Mouse (Mus musculus): ENCODE measurements around the gene Ptcd2.

Ptcd2 gene

DNA sequence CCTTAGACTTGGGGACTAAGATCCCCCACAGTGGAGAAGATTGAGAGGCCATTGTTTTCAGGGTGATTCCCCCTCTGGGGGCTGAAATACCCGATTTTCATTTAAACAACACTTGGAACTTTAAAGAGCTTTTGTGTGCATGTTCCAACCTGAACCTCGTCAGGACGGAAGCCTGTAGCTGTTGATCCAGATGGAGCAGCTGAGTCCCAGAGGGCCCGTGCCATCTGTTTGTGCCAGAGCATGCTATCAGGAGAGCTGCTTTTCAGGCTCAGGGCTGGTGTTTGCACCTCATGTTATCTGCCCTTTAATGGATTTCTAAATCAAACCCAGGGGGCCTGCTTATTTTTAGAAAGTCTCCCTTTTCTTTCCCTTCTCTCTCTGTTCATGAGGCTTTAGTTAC lies 19.4 kb upstream of the Ptcd2 start:
- in situ Hi-C loops (cut with MboI; ENCODE audit: low pct_unique_long_range_greater_than_20kb in 1 of 2, low sequenced_read_pairs in 2 of 2, unreplicated experiment in 1 of 2) = loop anchor here in 1 of 2 experiments (25.0 kb wide), 1 partner anchor 473 kb away; no protein-coding TSS in a partner anchor

GRCm38 (mm10) chr13:99358921-99359320 lies 14.4 kb upstream of the Ptcd2 start:
- in situ Hi-C loops (cut with MboI; ENCODE audit: low pct_unique_long_range_greater_than_20kb in 1 of 2, low sequenced_read_pairs in 2 of 2, unreplicated experiment in 1 of 2) = loop anchor here in 1 of 2 experiments (25.0 kb wide), 1 partner anchor 478 kb away; no protein-coding TSS in a partner anchor

GRCm38 (mm10) chr13:99356428-99357265 lies 12.1 kb upstream of the Ptcd2 start:
- in situ Hi-C loops (cut with MboI; ENCODE audit: low pct_unique_long_range_greater_than_20kb in 1 of 2, low sequenced_read_pairs in 2 of 2, unreplicated experiment in 1 of 2) = loop anchor here in 1 of 2 experiments (25.0 kb wide), 1 partner anchor 481 kb away; no protein-coding TSS in a partner anchor

- in situ Hi-C loops (cut with MboI; ENCODE audit: low pct_unique_long_range_greater_than_20kb in 1 of 2, low sequenced_read_pairs in 2 of 2, unreplicated experiment in 1 of 2) = loop anchor here in 1 of 2 experiments (25.0 kb wide), 1 partner anchor 481 kb away; no protein-coding TSS in a partner anchor
These were observed 11.4 kb upstream of the Ptcd2 start for GRCm38 (mm10) chr13:99355861-99356260.

GRCm38 (mm10) chr13:99355072-99355471 lies 10.6 kb upstream of the Ptcd2 start:
- in situ Hi-C loops (cut with MboI; ENCODE audit: low pct_unique_long_range_greater_than_20kb in 1 of 2, low sequenced_read_pairs in 2 of 2, unreplicated experiment in 1 of 2) = loop anchor here in 1 of 2 experiments (25.0 kb wide), 1 partner anchor 482 kb away; no protein-coding TSS in a partner anchor

- in situ Hi-C loops (cut with MboI; ENCODE audit: low pct_unique_long_range_greater_than_20kb in 1 of 2, low sequenced_read_pairs in 2 of 2, unreplicated experiment in 1 of 2) = loop anchor here in 1 of 2 experiments (25.0 kb wide), 1 partner anchor 484 kb away; no protein-coding TSS in a partner anchor
These were observed 9.0 kb upstream of the Ptcd2 start for GRCm38 (mm10) chr13:99353490-99353851.

GRCm38 (mm10) chr13:99352758-99353489 lies 8.4 kb upstream of the Ptcd2 start:
- in situ Hi-C loops (cut with MboI; ENCODE audit: low pct_unique_long_range_greater_than_20kb in 1 of 2, low sequenced_read_pairs in 2 of 2, unreplicated experiment in 1 of 2) = loop anchor here in 1 of 2 experiments (25.0 kb wide), 1 partner anchor 484 kb away; no protein-coding TSS in a partner anchor

- in situ Hi-C loops (cut with MboI; ENCODE audit: low pct_unique_long_range_greater_than_20kb in 1 of 2, low sequenced_read_pairs in 2 of 2, unreplicated experiment in 1 of 2) = loop anchor here in 1 of 2 experiments (25.0 kb wide), 1 partner anchor 486 kb away; no protein-coding TSS in a partner anchor
These were observed 7.1 kb upstream of the Ptcd2 start for GRCm38 (mm10) chr13:99351596-99351995.

DNA sequence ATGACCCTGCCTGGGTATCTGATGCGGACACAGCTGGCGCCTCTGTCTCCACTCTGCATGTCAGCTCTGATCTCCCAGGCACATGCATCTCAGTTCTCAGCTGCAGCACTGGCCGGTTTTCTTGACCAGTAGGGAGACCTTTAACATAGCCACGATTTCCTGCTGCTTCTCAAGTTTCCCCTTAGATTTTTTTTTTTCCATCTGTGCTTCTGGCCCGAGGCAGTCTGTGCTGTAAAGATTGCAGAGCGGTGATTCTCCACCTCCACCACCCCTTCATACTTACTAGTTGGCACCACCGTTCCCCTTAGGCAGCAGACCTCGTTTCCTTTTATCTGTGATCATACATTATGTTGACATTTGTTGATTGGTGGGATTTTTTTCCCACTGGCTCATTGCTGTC lies 6.7 kb upstream of the Ptcd2 start:
- in situ Hi-C loops (cut with MboI; ENCODE audit: low pct_unique_long_range_greater_than_20kb in 1 of 2, low sequenced_read_pairs in 2 of 2, unreplicated experiment in 1 of 2) = loop anchor here in 1 of 2 experiments (25.0 kb wide), 1 partner anchor 486 kb away; no protein-coding TSS in a partner anchor

DNA sequence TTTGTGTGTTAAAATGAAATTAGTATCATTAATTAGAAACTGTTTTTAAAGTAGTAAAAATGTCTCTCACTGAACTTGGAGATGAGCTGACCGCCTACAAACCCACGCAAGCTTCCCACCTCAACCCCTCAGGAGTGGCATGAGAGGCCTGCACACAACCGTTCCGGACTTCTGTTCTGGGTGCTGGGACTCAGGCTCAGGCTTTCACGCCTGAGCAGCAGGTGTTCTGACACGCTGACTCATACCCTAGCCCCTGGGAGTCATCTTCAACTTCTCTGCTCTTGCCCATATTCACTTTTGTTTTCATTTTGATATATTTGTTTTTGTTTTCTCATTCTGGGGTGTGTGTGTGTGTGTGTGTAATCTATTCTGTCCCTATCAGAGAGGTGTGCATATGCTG lies 5.5 kb upstream of the Ptcd2 start:
- in situ Hi-C loops (cut with MboI; ENCODE audit: low pct_unique_long_range_greater_than_20kb in 1 of 2, low sequenced_read_pairs in 2 of 2, unreplicated experiment in 1 of 2) = loop anchor here in 1 of 2 experiments (25.0 kb wide), 1 partner anchor 487 kb away; no protein-coding TSS in a partner anchor

DNA sequence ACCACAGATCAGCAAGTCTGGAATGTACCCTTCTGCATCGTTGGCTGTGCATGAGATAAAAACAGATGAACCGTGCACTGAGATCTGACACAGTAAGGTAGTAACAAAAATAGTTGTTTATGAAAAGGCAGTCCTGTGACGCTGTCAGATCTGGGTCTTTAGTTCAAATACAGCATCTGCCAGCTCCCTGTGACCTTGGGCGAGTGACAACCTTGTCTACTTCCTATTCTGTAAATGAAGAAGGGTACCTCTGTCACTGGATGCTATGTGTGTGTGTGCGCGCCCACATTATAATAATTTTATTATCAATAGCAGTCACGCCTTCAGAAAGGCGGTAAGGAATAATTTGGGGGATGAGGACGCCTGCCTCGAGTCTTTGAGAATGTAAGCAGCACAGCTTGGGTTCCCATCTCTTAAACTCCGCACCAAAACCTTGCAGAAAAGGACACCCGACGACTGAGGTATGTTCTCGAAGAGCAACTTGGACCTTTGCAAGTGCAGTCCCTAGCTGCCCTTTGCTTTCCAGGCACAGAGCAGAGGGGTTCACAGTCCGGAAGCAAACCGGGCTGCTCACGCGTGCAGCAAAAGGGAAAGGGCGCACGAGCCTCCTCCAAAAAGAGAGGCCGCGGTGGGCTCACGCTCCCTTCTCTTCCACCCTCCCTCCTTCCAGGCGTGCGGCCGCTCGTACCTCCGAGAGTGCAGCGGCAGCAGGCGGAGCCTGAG lies 468 bp downstream of the Ptcd2 start:
- in situ Hi-C loops (cut with MboI; ENCODE audit: low pct_unique_long_range_greater_than_20kb in 1 of 2, low sequenced_read_pairs in 2 of 2, unreplicated experiment in 1 of 2) = no loop called here

DNA sequence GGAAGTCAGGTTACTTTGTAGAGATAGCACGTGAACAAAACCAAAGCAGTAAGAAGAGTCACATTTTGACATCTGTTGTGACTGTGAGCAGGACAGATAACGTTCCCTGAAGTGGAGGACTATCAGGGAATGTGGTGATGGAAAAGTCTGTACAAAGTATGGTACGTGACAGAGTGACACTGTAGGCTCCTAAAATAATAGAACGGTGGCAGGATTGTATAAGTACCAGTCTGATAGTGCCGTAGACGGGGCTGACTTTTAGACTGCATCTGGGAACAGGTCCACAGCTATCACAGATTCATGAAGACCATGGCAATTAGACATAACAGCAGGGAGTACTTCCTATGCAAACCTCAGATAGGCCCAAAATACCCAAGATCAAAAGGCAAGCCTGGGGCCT lies 3.0 kb downstream of the Ptcd2 start:
- in situ Hi-C loops (cut with MboI; ENCODE audit: low pct_unique_long_range_greater_than_20kb in 1 of 2, low sequenced_read_pairs in 2 of 2, unreplicated experiment in 1 of 2) = no loop called here

- in situ Hi-C loops (cut with MboI; ENCODE audit: low pct_unique_long_range_greater_than_20kb in 1 of 2, low sequenced_read_pairs in 2 of 2, unreplicated experiment in 1 of 2) = no loop called here
These were observed 7.0 kb downstream of the Ptcd2 start for GRCm38 (mm10) chr13:99337510-99337909.

GRCm38 (mm10) chr13:99331255-99331654 lies 13.2 kb downstream of the Ptcd2 start:
- in situ Hi-C loops (cut with MboI; ENCODE audit: low pct_unique_long_range_greater_than_20kb in 1 of 2, low sequenced_read_pairs in 2 of 2, unreplicated experiment in 1 of 2) = no loop called here

DNA sequence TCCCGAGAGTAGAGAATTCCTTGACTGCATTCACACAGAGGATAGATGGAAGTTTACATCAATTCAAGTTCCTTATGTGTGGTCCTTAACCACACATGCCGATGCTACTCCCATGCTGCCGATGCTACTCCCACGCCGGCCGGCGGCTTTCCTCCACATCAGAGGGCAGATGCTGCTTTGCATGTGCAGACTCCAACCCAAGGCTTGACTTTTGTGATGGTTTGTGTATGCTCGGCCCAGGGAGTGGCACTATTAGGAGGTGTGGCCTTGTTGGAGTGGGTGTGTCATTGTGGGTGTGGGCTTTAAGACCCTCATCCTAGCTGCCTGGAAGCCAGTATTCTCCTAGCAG lies 20.2 kb downstream of the Ptcd2 start:
- in situ Hi-C loops (cut with MboI; ENCODE audit: low pct_unique_long_range_greater_than_20kb in 1 of 2, low sequenced_read_pairs in 2 of 2, unreplicated experiment in 1 of 2) = loop anchor here in 1 of 2 experiments (25.0 kb wide), 1 partner anchor 487 kb away; no protein-coding TSS in a partner anchor

DNA sequence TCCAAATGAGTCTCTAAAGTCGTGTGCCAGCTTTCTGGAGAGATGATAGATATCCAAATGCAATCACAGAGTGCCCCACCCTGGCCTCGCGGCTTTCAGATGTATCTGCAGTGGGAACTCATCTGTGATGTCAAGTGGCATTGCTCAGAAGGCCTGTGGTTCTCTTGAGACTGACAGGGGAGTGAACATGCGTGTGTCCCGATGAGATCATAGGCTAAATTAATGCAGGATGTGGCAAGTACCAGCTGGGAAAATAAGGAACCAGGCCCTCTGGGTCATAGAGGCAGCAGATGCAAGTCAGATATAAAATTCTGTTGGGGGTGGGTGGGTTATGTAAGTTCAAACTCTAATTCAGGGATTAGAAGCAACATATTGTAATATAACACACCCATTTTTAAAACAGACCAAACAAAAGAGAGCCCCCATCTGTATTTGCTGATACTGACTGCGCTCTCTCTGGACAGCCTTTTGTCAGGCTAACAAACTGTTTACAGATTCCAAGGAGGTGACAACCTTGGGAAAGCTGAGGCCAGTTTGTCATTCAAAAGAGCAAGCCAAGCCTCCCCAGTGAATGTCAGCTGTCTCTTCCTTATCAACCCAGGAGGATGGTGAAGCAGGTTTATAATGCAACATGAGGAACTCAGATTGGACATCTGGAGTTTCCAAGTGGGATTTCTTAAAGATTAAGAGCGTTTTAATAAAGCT lies 20.7 kb downstream of the Ptcd2 start:
- in situ Hi-C loops (cut with MboI; ENCODE audit: low pct_unique_long_range_greater_than_20kb in 1 of 2, low sequenced_read_pairs in 2 of 2, unreplicated experiment in 1 of 2) = loop anchor here in 1 of 2 experiments (25.0 kb wide), 1 partner anchor 486 kb away; no protein-coding TSS in a partner anchor

GRCm38 (mm10) chr13:99322915-99323314 lies 21.6 kb downstream of the Ptcd2 start:
- in situ Hi-C loops (cut with MboI; ENCODE audit: low pct_unique_long_range_greater_than_20kb in 1 of 2, low sequenced_read_pairs in 2 of 2, unreplicated experiment in 1 of 2) = loop anchor here in 1 of 2 experiments (25.0 kb wide), 1 partner anchor 486 kb away; no protein-coding TSS in a partner anchor
